Mouse (Mus musculus) lung, embryonic 15.5 days (tissue): ENCODE measurements around the gene Apool. TPM values are rescaled to one million over a fixed set of nuclear protein-coding genes. Genes with fewer than 3 reads are reported as not detected.

ENCODE experiments used
- ATAC-seq: fragments of 200-750 bp; cut with Nextera tagmentation; 2 replicates; pipeline ENCODE4 v1.8.0; 2017; ENCODE audit warnings: moderate number of reproducible peaks, borderline replicate concordance; ENCODE audit not compliant: low FRiP score, low TSS enrichment; ENCODE audit errors: extremely low read depth
- H3K27ac ChIP-seq: fragments of 300-500 bp; sonication (generic); 2 replicates; pipeline ENCODE4 v1.5.1; 2015; ENCODE audit warnings: moderate library complexity, mild to moderate bottlenecking, inconsistent platforms
- H3K27me3 ChIP-seq: fragments of 300-500 bp; sonication (generic); 2 replicates; pipeline ENCODE4 v1.6.1; 2015; ENCODE audit warnings: inconsistent platforms
- H3K36me3 ChIP-seq: fragments of 300-500 bp; sonication (generic); 2 replicates; pipeline ENCODE4 v1.6.1; 2015; ENCODE audit warnings: inconsistent platforms
- H3K4me1 ChIP-seq: fragments of 300-500 bp; sonication (generic); 2 replicates; pipeline ENCODE4 v1.6.1; 2015; ENCODE audit warnings: inconsistent platforms
- H3K4me2 ChIP-seq: fragments of 300-500 bp; sonication (generic); 2 replicates; pipeline ENCODE4 v1.6.1; 2015; ENCODE audit warnings: inconsistent platforms, mild to moderate bottlenecking, moderate library complexity
- H3K4me3 ChIP-seq: fragments of 300-500 bp; sonication (generic); 2 replicates; pipeline ENCODE4 v1.5.1; 2015; ENCODE audit warnings: mild to moderate bottlenecking, inconsistent platforms
- H3K9ac ChIP-seq: fragments of 300-500 bp; sonication (generic); 2 replicates; pipeline ENCODE4 v1.6.1; 2015; ENCODE audit warnings: inconsistent platforms
- H3K9me3 ChIP-seq: fragments of 300-500 bp; sonication (generic); 2 replicates; pipeline ENCODE4 v1.6.1; 2016; ENCODE audit warnings: inconsistent platforms
- WGBS: fragments of 180-500 bp; shearing (Covaris S2); methylation state at CpG from one replicate; pipeline ENCODE4 v1.1.7; 2015; 5-methylcytosine and 5-hydroxymethylcytosine counted together
- polyA plus RNA-seq: library from polyadenylated mRNA; unstranded; fragments of >200 nt; fragmentation: Nextera tagmentation; extraction: Ambion mirVana; gene quantifications from 2 replicates; pipeline ENCODE4 v1.2.1, GENCODE M21; 2015

Apool gene
- polyA plus RNA-seq, 1 experiment from 2014 or later: 55.8 TPM

DNA sequence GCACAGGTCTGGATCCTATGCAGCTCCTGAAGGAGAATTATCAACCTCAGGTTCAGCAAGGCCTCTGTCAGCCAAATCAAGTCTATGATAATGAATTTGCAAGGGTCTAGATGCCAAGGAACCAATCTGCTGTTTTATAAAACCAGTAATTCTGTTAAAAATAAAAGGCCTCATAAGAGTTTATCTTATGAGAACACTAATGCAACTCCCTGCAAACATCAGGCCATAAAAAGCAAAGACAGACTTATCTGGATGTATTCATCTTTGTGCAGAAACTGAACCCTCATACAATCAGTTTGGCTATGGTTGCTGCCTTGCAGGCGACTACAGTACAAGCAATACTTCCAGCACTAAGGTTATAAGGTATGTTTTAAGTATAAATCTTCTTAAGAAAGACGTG lies 101.2 kb downstream of the Apool start:
- WGBS: 64% methylated on average over 2 of the region's 2 CpGs
- H3K9ac ChIP-seq: no peak overlapping the region
- no peak overlapping the region for H3K27ac ChIP-seq
- H3K4me3 ChIP-seq: no peak overlapping the region
- no peak overlapping the region for H3K4me2 ChIP-seq
- H3K4me1 ChIP-seq: no peaks in the 10 kb centered on the region
- no peaks in the 10 kb centered on the region for H3K36me3 ChIP-seq
- no peaks in the 10 kb centered on the region for H3K27me3 ChIP-seq
- no peaks in the 10 kb centered on the region for H3K9me3 ChIP-seq
- no peak for ATAC-seq

Other genes starting within 250 kb of the Apool start
- gene 4933403O08Rik, start 72.3 kb upstream of the Apool start, polyA plus RNA-seq: not detected in 2 replicates
- gene Satl1, start 95.4 kb downstream of the Apool start, polyA plus RNA-seq: not detected in 2 replicates
- not detected in 2 replicates for gene 2010106E10Rik, start 183.9 kb downstream of the Apool start, polyA plus RNA-seq